Mouse (Mus musculus) liver, postnatal 0 days (tissue): ENCODE measurements around the gene Nlrc4.

ENCODE experiments used
- CTCF ChIP-seq: sonication (generic); IDR thresholded peaks from 2 replicates; pipeline ENCODE4 v1.5.1; 2016; ENCODE audit warnings: antibody characterized with exemption, low read depth
- EP300 ChIP-seq: IDR thresholded peaks from 2 replicates; pipeline ENCODE4 v1.6.1; 2016; ENCODE audit warnings: antibody characterized with exemption, low read depth, mild to moderate bottlenecking

DNA sequence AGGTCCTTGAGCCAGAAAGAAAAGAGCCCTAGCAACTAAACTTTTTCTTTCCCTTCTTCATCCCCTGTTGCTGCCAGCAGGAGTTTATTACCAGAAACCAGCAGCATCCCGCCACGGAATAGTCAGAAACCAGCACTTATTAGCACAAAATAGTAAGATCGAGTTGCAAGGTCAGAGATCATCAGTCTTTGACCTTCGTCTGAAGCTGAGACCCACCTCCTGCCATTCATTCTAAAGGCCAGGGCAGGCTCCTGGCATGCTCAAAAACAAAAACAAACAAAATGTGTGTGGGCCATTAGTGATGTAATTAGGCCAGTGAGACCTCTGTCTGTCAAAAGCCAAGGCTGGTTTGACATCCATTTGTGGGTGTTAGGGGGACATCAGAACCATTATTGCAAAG, 40.8 kb downstream of the Nlrc4 start:
- TF ChIP-seq CTCF (no peak), EP300 (no peak)
